Mouse (Mus musculus) thymus, adult 2 months (tissue): ENCODE measurements around the gene Gp6.

Source experiments
- CTCF ChIP-seq: fragments of 200-500 bp; IDR thresholded peaks from 2 replicates; pipeline ENCODE4 v1.5.1; 2012; ENCODE audit warnings: mild to moderate bottlenecking, control low read depth, low read length, moderate library complexity, borderline replicate concordance; ENCODE audit not compliant: control insufficient read depth, poor library complexity, insufficient read depth; ENCODE audit errors: extremely low read depth
- POLR2A ChIP-seq: fragments of 200-500 bp; IDR thresholded peaks from 2 replicates; pipeline ENCODE4 v1.6.1; 2012; ENCODE audit warnings: mild to moderate bottlenecking, low read length, control low read depth, moderate library complexity; ENCODE audit not compliant: control insufficient read depth, poor library complexity, insufficient read depth; ENCODE audit errors: extremely low read depth

DNA sequence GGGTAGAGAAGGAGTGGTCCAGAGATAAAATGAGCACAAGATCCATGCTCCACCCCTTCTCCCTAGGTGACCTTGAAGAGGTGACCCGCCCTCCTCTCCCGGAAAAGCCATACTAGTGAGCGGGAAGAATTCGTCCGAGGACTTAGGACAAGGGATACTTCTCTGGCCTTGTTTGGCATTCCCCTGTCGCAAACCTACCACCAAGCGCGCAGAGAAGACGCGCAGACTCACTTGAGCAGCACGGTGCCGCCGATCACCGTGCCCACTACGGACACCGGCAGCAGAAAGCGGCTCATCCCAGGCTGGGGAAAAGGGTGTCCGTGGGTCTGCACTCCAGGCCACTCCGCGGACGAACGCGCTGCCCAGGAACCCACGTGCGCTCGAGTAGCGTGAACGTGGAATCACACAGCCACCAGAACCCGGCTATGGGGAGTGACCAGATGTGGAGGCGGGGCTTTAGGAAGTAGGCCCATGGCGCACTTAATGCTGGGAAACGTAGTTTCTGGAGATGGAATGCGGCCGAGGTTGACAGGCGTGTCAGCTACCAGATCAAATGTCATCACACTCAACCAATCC lies 47.8 kb upstream of the Gp6 start, which contains the start of gene Rdh13:
- TF ChIP-seq CTCF (peak; percentile 46; the same call in 1 of the 2 replicates), POLR2A (no peak)
